Mouse (Mus musculus): ENCODE measurements around the gene Il6st. TPM values are rescaled to one million over a fixed set of nuclear protein-coding genes. Genes with fewer than 3 reads are reported as not detected.

The Il6st gene
- polyA plus RNA-seq, 1 experiment from 2014 or later = 21.3 TPM

- 80% methylated on average over 21 of the region's 21 CpGs for WGBS
- peaks cover 24% of the 10 kb centered on the region for H3K36me3 ChIP-seq
- H3K27me3 ChIP-seq (ENCODE audit: low read depth, poor library complexity, severe bottlenecking) = no peaks in the 10 kb centered on the region
- no peak overlapping the region for H3K27ac ChIP-seq
- H3K9me3 ChIP-seq (replicated peaks) = no peaks in the 10 kb centered on the region
- 0 out of 2 replicates have a peak, but pooled peaks cover 6% of the 10 kb centered on the region for H3K4me1 ChIP-seq
- H3K4me3 ChIP-seq = no peak overlapping the region
- no peak for DNase-seq (ENCODE audit: low spot score)
These were observed 10.2 kb downstream of the Il6st start for GRCm38 (mm10) chr13:112473757-112474755.

- H3K4me3 ChIP-seq = no peak overlapping the region
- no peak for DNase-seq (ENCODE audit: low spot score)
- peaks cover 64% of the 10 kb centered on the region for H3K36me3 ChIP-seq
- no peaks in the 10 kb centered on the region for H3K27me3 ChIP-seq (ENCODE audit: low read depth, poor library complexity, severe bottlenecking)
- no peak overlapping the region for H3K27ac ChIP-seq
- H3K9me3 ChIP-seq (replicated peaks) = no peaks in the 10 kb centered on the region
- 95% methylated on average over 7 of the region's 7 CpGs for WGBS
- no peaks in the 10 kb centered on the region for H3K4me1 ChIP-seq
These were observed 15.2 kb downstream of the Il6st start for GRCm38 (mm10) chr13:112479032-112479431.

GRCm38 (mm10) chr13:112479926-112480325, 16.1 kb downstream of the Il6st start:
- Histone ChIP-seq H3K27ac (no peak overlapping the region), H3K4me1 (no peaks in the 10 kb centered on the region), H3K9me3 (replicated peaks) (no peaks in the 10 kb centered on the region), H3K36me3 (peaks cover 71% of the 10 kb centered on the region), H3K4me3 (no peak overlapping the region), H3K27me3 (ENCODE audit: low read depth, poor library complexity, severe bottlenecking) (no peaks in the 10 kb centered on the region)
- DNase-seq (ENCODE audit: low spot score) = no peak
- 93% methylated on average over 15 of the region's 15 CpGs for WGBS

GRCm38 (mm10) chr13:112482525-112482924, 18.7 kb downstream of the Il6st start:
- H3K9me3 ChIP-seq (replicated peaks) = no peaks in the 10 kb centered on the region
- DNase-seq (ENCODE audit: low spot score) = no peak
- H3K4me1 ChIP-seq = no peaks in the 10 kb centered on the region
- peaks cover 76% of the 10 kb centered on the region for H3K36me3 ChIP-seq
- H3K27me3 ChIP-seq (ENCODE audit: low read depth, poor library complexity, severe bottlenecking) = no peaks in the 10 kb centered on the region
- 93% methylated on average over 5 of the region's 5 CpGs for WGBS
- H3K27ac ChIP-seq = no peak overlapping the region
- H3K4me3 ChIP-seq = no peak overlapping the region

- 90% methylated on average over 7 of the region's 7 CpGs for WGBS
- peaks cover 75% of the 10 kb centered on the region for H3K36me3 ChIP-seq
- H3K4me1 ChIP-seq = no peaks in the 10 kb centered on the region
- H3K27ac ChIP-seq = no peak overlapping the region
- no peak overlapping the region for H3K4me3 ChIP-seq
- H3K27me3 ChIP-seq (ENCODE audit: low read depth, poor library complexity, severe bottlenecking) = no peaks in the 10 kb centered on the region
- no peak for DNase-seq (ENCODE audit: low spot score)
- H3K9me3 ChIP-seq (replicated peaks) = no peaks in the 10 kb centered on the region
These were observed 19.1 kb downstream of the Il6st start for GRCm38 (mm10) chr13:112483015-112483414.

GRCm38 (mm10) chr13:112486236-112486635, 22.4 kb downstream of the Il6st start:
- DNase-seq (ENCODE audit: low spot score) = no peak
- Histone ChIP-seq H3K27ac (no peak overlapping the region), H3K9me3 (replicated peaks) (no peaks in the 10 kb centered on the region), H3K4me3 (no peak overlapping the region), H3K36me3 (peaks cover 80% of the 10 kb centered on the region), H3K27me3 (ENCODE audit: low read depth, poor library complexity, severe bottlenecking) (no peaks in the 10 kb centered on the region), H3K4me1 (no peaks in the 10 kb centered on the region; the same call in 1 of the 2 replicates)
- 96% methylated on average over 5 of the region's 5 CpGs for WGBS

GRCm38 (mm10) chr13:112486676-112487075, 22.8 kb downstream of the Il6st start:
- peak; percentile 4 for DNase-seq (ENCODE audit: low spot score)
- H3K9me3 ChIP-seq (replicated peaks) = no peaks in the 10 kb centered on the region
- H3K27me3 ChIP-seq (ENCODE audit: low read depth, poor library complexity, severe bottlenecking) = no peaks in the 10 kb centered on the region
- peaks cover 80% of the 10 kb centered on the region for H3K36me3 ChIP-seq
- no peak overlapping the region for H3K27ac ChIP-seq
- 99% methylated on average over 5 of the region's 5 CpGs for WGBS
- peaks cover 4% of the 10 kb centered on the region for H3K4me1 ChIP-seq
- no peak overlapping the region for H3K4me3 ChIP-seq

- WGBS = 98% methylated on average over 3 of the region's 3 CpGs
These were observed 26.2 kb downstream of the Il6st start for GRCm38 (mm10) chr13:112490036-112490435.

GRCm38 (mm10) chr13:112491636-112492284, 27.9 kb downstream of the Il6st start:
- peaks cover 69% of the 10 kb centered on the region for H3K36me3 ChIP-seq
- DNase-seq (ENCODE audit: low spot score) = peak; percentile 3
- WGBS = 74% methylated on average over 14 of the region's 14 CpGs
- H3K27me3 ChIP-seq (ENCODE audit: low read depth, poor library complexity, severe bottlenecking) = no peaks in the 10 kb centered on the region
- no peak overlapping the region for H3K4me3 ChIP-seq
- peaks cover 4% of the 10 kb centered on the region for H3K4me1 ChIP-seq
- no peaks in the 10 kb centered on the region for H3K9me3 ChIP-seq (replicated peaks)
- no peak overlapping the region for H3K27ac ChIP-seq

More at GRCm38 (mm10) chr13:112490036-112490435, 26.2 kb downstream of the Il6st start:
- Histone ChIP-seq H3K27ac (no peak overlapping the region), H3K36me3 (peaks cover 69% of the 10 kb centered on the region), H3K4me3 (no peak overlapping the region), H3K27me3 (ENCODE audit: low read depth, poor library complexity, severe bottlenecking) (no peaks in the 10 kb centered on the region), H3K4me1 (peaks cover 4% of the 10 kb centered on the region), H3K9me3 (replicated peaks) (no peaks in the 10 kb centered on the region)
- no peak for DNase-seq (ENCODE audit: low spot score)

- Histone ChIP-seq H3K36me3 (peaks cover 69% of the 10 kb centered on the region), H3K9me3 (replicated peaks) (no peaks in the 10 kb centered on the region), H3K4me1 (peaks cover 4% of the 10 kb centered on the region), H3K4me3 (no peak overlapping the region), H3K27me3 (ENCODE audit: low read depth, poor library complexity, severe bottlenecking) (no peaks in the 10 kb centered on the region), H3K27ac (no peak overlapping the region)
- peak; percentile 2 for DNase-seq (ENCODE audit: low spot score)
- 76% methylated on average over 1 of the region's 1 CpGs for WGBS
These were observed 28.4 kb downstream of the Il6st start for GRCm38 (mm10) chr13:112492285-112492678.

GRCm38 (mm10) chr13:112494590-112494989, 30.7 kb downstream of the Il6st start:
- 94% methylated on average over 12 of the region's 12 CpGs for WGBS
- peak; percentile 15 for DNase-seq (ENCODE audit: low spot score)
- Histone ChIP-seq H3K36me3 (peaks cover 85% of the 10 kb centered on the region), H3K4me3 (no peak overlapping the region), H3K9me3 (replicated peaks) (no peaks in the 10 kb centered on the region), H3K4me1 (peaks cover 4% of the 10 kb centered on the region), H3K27ac (no peak overlapping the region), H3K27me3 (ENCODE audit: low read depth, poor library complexity, severe bottlenecking) (no peaks in the 10 kb centered on the region)

GRCm38 (mm10) chr13:112500027-112500426, 36.2 kb downstream of the Il6st start:
- Histone ChIP-seq H3K4me1 (no peaks in the 10 kb centered on the region), H3K27ac (no peak overlapping the region), H3K27me3 (ENCODE audit: low read depth, poor library complexity, severe bottlenecking) (no peaks in the 10 kb centered on the region), H3K36me3 (peaks cover 94% of the 10 kb centered on the region), H3K9me3 (replicated peaks) (no peaks in the 10 kb centered on the region), H3K4me3 (no peak overlapping the region)
- 95% methylated on average over 4 of the region's 4 CpGs for WGBS
- no peak for DNase-seq (ENCODE audit: low spot score)

GRCm38 (mm10) chr13:112500466-112500865, 36.6 kb downstream of the Il6st start:
- no peak for DNase-seq (ENCODE audit: low spot score)
- Histone ChIP-seq H3K9me3 (replicated peaks) (no peaks in the 10 kb centered on the region), H3K27me3 (ENCODE audit: low read depth, poor library complexity, severe bottlenecking) (no peaks in the 10 kb centered on the region), H3K4me3 (no peak overlapping the region), H3K36me3 (peaks cover 94% of the 10 kb centered on the region), H3K27ac (no peak overlapping the region), H3K4me1 (no peaks in the 10 kb centered on the region)
- 93% methylated on average over 9 of the region's 9 CpGs for WGBS

Measured in limb, embryonic 10.5 days (tissue).